Mouse (Mus musculus) intestine, embryonic 14.5 days (tissue): ENCODE measurements at regions not wholly inside any gene's neighbourhood (a gene's known extent, or its start where the extent isn't known, plus 50 kb on each side); places are given as distances from the start of the nearest gene placed in this dataset.

Experiments used
- ATAC-seq: fragments of 200-750 bp; cut with Nextera tagmentation; replicated peaks from 2 replicates; pipeline ENCODE4 v1.8.0; 2017; ENCODE audit warnings: low read depth, moderate number of reproducible peaks, moderate TSS enrichment, moderate library complexity; ENCODE audit not compliant: low FRiP score, low TSS enrichment
- DNase-seq: peaks from one replicate; pipeline ENCODE4 v3.0.0-alpha.2; 2018; ENCODE audit warnings: low spot score
- H3K27ac ChIP-seq: fragments of 300-500 bp; sonication (generic); 2 replicates; pipeline ENCODE4 v1.5.1; 2014; ENCODE audit warnings: low read depth, mild to moderate bottlenecking, control low read depth
- H3K27me3 ChIP-seq: fragments of 300-500 bp; sonication (generic); replicated peaks from 2 replicates; pipeline ENCODE4 v1.6.1; 2014; ENCODE audit warnings: low read length, control low read depth; ENCODE audit not compliant: control insufficient read depth, insufficient read depth
- H3K36me3 ChIP-seq: fragments of 300-500 bp; sonication (generic); 2 replicates; pipeline ENCODE4 v1.6.1; 2014; ENCODE audit warnings: low read length, control low read depth; ENCODE audit not compliant: control insufficient read depth, insufficient read depth
- H3K4me1 ChIP-seq: fragments of 300-500 bp; sonication (generic); replicated peaks from 2 replicates; pipeline ENCODE4 v1.6.1; 2014; ENCODE audit warnings: low read length, control low read depth, mixed read lengths; ENCODE audit not compliant: control insufficient read depth, insufficient read depth
- H3K4me2 ChIP-seq: fragments of 300-500 bp; sonication (generic); 2 replicates; pipeline ENCODE4 v1.6.1; 2014; ENCODE audit warnings: low read length
- H3K4me3 ChIP-seq: fragments of 300-500 bp; sonication (generic); 2 replicates; pipeline ENCODE4 v1.5.1; 2014; ENCODE audit warnings: low read depth, low read length, control low read depth, mixed read lengths
- H3K9ac ChIP-seq: fragments of 300-500 bp; sonication (generic); 2 replicates; pipeline ENCODE4 v1.6.1; 2014; ENCODE audit warnings: mild to moderate bottlenecking, low read length
- H3K9me3 ChIP-seq: fragments of 300-500 bp; sonication (generic); 2 replicates; pipeline ENCODE4 v1.6.1; 2016; ENCODE audit warnings: low read length, control low read depth; ENCODE audit not compliant: control insufficient read depth
- WGBS: fragments of 180-500 bp; shearing (Covaris S2); extraction: QIAGEN DNeasy Blood & Tissue Kit; methylation state at CpG from one replicate; pipeline ENCODE4 v1.1.7; 2014; 5-methylcytosine and 5-hydroxymethylcytosine counted together

DNA sequence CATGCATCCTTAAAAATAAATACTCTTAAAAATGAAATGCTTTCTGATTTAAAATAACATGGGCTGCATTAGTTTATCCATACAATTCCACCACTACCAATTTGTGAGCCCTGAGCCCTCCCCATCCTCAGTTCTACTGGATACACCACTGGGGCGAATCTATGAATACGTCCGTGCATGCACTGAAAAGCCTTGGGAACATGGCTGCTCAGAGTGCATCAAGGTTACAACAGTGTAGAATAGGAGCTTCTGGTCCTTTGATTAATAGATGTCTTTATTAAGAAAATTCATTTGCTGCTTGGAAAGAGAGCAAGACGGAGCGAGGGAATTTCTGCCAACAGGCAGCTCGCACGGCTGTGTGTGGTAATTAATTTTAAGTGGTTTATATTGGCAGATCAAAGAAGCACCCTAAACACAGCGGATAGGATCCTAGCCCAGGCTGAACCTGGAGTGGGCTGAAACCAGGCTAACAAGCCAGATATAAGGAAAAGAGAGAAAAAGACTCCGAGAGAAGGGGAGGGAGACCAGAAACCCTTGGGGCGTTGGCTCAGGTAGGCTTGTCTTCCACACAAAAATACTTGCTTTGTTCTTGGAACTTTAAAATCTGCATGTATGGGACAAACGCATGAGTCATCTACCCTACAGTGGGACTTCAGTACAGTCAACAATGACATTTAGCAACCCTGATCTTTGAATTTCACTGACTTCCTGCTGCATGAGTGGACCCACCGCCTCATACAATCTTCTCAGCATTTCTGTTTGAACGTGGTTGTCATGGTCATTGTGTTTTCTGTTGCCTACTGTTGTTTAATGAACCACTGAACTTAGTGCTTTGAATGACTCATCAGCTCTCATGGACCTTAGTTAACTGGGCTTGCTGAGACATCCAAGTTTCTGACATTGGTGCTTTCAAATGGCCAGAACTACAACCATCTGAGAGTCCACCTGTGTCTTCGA, 51.9 kb upstream of the Tnik start:
- H3K36me3 ChIP-seq = no peaks in the 10 kb centered on the region
- WGBS = 88% methylated on average over 14 of the region's 14 CpGs

More for the DNA sequence above, 51.9 kb upstream of the Tnik start:
- Histone ChIP-seq H3K9me3 (no peaks in the 10 kb centered on the region), H3K4me3 (no peak overlapping the region), H3K27ac (no peak overlapping the region), H3K9ac (no peak overlapping the region), H3K4me1 (no peaks in the 10 kb centered on the region), H3K4me2 (no peak overlapping the region), H3K27me3 (no peaks in the 10 kb centered on the region)
- DNase-seq = no peak
- no peak for ATAC-seq
